Mouse (Mus musculus): ENCODE measurements around the gene Zmat5.

Zmat5 gene

GRCm38 (mm10) chr11:4737682-4738081 lies 33.2 kb downstream of the Zmat5 start:
- no peak for DNase-seq

DNA sequence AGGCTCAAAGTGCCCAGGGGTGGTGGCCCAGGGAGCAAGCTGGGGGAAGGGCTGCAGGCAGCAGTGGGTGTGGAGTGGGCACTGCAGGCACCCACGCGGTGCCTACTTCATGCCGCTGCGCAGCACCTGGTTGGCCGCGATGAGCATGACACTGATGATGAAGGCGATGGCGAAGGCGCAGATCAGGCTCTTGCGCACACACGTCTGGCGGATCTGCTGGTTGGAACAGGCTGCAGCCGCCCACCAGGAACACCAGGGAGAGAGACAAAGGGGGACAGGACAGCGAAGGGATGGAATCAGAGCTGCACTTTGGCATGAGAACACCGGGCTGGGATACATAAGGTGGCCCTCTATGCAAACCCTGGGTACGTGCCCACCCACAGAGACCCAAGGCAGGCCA lies 34.2 kb downstream of the Zmat5 start:
- peak; percentile 40 for DNase-seq

DNA sequence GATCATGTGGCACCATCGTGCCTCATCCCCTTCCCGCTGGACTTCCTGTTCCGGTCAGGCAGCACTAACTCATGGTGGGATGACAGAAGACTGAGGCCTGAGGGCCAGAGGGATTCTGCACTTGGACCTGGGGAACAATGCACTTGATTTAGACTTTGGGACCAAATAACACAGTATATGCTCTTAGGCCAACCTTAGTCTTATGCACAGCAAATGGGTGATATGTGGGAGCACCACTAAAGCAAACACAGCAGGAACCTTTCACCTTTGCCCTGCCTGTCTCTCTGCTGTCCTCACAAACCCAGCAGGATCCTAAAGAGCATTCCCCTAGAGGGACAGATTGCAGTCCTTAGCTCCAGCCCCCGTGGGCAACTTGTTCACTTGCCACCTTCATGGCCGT lies 36.3 kb downstream of the Zmat5 start:
- no peak for DNase-seq

- no peak for DNase-seq
Observed at GRCm38 (mm10) chr11:4744691-4745090, 40.2 kb downstream of the Zmat5 start.

GRCm38 (mm10) chr11:4745969-4746368 lies 41.5 kb downstream of the Zmat5 start:
- DNase-seq = no peak

DNA sequence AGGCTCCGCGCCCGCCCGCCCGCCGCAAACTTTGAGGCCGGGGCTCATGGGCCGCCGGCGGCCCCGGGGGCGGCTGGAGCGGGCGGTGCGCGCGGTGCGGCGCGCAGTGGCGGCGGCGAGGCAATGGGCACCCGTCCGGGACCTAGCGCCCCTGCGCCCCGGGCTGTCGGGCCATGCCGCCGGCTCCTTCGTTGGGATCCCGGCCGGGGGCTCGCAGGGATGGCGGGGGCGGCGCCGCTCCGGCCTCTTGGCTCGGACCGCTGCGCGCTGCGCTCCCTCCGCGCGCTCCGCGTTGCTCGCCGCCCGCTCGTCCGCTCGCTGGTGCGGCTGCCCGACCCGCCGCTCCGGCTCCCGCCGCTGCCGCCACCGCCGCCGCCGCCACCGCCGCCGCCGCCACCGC lies 42.3 kb downstream of the Zmat5 start, which contains the start of gene Cabp7:
Cabp7 (minus strand) TSS at position 46 of the 400 bp plus-strand sequence.
- no peak for DNase-seq

DNA sequence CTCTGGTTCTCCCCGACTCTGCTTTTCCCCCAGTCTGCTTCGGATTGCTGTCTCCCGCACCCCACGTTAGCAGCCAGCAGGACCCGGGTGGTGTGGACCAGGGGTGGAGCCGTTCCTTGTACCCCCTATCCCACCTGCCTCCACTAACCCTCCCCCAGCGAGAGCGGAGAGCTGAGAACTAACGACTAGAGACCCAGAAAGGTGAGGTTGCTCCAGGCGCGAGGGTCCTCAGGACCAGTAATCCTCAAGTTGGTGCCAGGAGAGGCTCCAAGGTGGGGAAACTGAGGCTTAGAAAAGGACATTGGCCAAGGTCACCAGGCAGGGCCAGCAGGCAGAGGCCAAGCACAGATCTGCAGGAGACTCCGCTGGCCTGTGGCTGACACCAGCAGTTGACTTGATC lies 42.8 kb downstream of the Zmat5 start:
- DNase-seq = no peak

- no peak for DNase-seq
Observed at GRCm38 (mm10) chr11:4750263-4750662, 45.8 kb downstream of the Zmat5 start.

- no peak for DNase-seq
Observed at GRCm38 (mm10) chr11:4752836-4753235, 48.4 kb downstream of the Zmat5 start.

DNA sequence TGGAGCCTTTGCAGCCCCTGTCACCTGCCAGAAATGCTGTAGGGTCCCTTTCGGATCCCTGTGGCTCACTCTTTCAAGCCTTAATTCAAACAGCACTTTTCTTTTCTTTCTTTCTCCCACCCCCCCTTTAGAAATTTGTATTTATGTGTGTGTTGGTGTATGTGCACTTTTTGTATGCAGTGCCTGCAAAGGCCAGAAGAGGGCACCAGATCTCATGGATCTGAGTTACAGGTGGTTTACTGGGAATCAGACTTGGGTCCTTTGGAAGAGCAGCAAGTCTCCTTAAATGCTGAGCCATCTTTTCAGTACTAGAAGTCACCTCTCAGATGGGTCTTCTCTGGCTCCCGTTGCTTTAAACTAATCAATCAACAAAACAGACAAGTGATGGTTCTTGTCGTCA lies 49.6 kb downstream of the Zmat5 start:
- DNase-seq = no peak

GRCm38 (mm10) chr11:4754867-4755266 lies 50.4 kb downstream of the Zmat5 start:
- DNase-seq = no peak

GRCm38 (mm10) chr11:4756460-4756859 lies 52.0 kb downstream of the Zmat5 start:
- DNase-seq = no peak

DNA sequence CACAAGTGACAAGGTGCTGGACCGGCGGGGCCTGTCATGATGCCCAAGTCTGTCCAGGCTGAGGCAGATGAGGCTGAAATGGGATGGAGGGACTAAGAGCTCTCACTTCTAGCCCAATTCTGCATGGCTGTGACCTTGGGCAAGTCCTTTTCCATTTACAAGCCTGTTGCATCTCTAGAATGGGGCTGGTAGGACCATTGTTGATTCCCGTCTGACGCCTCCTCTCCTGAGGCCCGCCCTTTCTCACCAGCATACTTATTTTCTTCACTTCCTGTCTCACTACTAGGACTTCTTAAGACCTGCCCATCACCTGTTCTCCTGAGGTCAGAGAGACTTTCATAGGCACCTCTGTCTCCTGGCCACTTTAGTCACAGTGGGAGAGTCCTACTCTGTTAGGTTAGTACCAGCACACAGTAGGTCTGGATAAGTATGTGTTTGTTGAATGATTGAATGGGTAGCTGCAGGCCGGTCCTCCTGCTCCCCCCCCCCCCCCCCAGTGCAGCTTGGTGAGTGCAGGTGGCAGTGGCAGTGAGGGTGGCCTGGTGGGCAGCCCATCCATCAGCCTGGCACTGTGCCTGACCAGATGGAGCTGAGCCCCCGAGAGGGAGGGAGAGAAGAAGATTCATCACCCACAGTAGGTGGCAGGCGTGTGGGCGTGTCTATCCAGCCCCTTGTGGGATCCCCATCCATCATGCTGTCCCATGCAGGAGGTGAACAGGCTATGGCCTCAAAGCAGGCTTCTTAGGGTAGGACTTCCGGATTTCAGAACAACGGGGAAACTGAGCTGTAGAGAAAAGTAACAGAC lies 52.7 kb downstream of the Zmat5 start:
- no peak for DNase-seq

GRCm38 (mm10) chr11:4757789-4758158 lies 53.3 kb downstream of the Zmat5 start:
- DNase-seq = no peak

DNA sequence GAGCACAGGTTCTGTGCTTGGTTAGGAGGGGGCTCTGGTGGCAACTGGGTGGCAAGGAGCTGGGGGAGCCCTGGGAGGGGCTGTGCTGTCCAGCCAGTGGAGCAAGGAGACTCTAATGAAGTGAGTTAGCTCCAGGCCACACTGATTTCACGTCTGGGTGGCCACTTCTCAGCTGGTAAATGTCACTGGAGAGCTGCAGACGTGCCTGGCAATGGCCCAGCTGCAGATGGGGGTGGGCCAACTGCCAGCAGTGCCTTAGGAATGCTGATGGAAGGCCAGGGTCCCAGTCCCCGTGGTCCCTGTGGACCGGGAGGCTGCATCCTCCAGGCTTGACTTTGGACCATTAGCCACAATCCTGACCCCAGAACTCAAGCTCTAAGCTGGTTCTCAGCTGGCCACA lies 56.0 kb downstream of the Zmat5 start:
- no peak for DNase-seq

DNA sequence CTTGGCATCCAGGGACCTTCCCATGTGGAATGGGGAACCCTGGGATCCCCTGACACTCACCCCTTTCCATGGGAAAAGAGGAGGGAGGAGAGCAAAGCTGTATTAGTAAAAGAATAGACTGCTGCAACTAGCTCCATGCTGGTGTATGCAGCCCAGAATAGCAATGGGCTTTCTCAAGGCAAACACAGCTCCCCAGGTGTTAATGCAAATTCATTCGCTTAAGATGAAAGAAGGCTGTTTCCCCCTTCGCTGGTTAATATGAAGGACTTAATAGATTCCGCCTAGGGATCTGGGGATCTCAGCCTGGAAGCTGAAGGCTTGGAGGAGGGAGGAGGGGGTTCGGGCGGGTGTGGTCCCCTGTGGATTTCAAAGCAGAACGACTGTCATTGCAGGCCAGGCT lies 57.5 kb downstream of the Zmat5 start:
- no peak for DNase-seq

GRCm38 (mm10) chr11:4762511-4762910 lies 58.0 kb downstream of the Zmat5 start:
- DNase-seq = no peak

GRCm38 (mm10) chr11:4763631-4764030 lies 59.2 kb downstream of the Zmat5 start:
- no peak for DNase-seq

GRCm38 (mm10) chr11:4764476-4764875 lies 60.0 kb downstream of the Zmat5 start:
- no peak for DNase-seq

DNA sequence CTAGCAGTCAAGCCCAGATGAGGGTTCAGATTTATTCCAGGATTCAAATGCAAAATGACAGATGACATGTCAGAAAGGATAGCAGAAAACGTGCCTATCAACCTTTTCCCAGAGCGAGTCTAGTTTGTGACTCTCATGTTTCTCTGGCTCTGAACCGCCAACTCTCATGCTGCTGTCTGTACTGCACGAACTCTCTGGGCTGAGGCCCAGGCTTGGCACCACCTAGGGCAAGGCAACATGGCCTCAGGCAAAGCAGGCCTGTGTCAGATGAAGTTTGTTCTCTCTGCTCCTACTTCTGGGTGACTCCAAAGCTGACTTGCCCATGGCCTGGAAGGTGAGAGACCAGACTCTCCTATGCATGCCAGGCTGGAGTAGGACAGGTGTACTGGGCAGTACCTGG lies 63.9 kb downstream of the Zmat5 start:
- no peak for DNase-seq

DNA sequence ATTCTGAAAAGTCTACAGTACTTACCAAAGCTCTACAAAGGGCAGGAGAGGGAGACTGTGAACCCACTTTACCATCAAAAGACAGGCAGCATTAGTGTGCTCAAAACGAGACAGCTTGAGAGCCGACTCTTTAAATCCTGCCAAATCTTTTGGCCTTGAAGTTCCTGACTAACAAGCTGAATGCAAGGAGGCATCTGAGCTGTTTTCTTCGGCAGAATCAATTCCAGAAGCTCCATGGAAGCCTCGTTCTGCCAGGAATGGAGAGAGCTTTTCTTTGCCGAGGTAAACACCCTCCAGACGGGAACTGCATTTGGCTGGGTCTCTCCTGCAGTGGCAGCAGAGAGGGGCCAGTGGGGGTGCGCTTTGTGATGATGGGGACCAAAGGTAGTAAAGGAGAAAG lies 64.8 kb downstream of the Zmat5 start:
- no peak for DNase-seq

GRCm38 (mm10) chr11:4769881-4770280 lies 65.4 kb downstream of the Zmat5 start:
- DNase-seq = no peak

DNA sequence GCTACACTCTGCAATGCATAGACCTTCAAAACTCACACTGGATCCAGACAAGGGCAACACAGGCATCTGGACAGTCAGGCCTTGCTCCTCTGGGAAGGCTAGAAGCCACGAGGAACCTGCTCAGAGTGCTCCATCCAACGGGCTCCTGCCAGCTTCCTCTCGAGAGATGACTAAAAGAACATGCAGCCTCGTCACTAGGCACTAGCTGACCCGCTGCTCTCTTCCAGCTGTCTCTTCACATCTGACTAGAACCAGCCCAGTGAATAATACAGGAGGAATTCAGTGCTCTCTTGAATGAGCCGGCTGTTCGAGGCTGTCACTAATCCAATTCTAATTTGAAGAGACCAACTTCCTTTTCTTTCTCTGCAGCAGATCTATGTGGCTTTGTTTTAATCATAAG lies 67.3 kb downstream of the Zmat5 start:
- DNase-seq = no peak

DNA sequence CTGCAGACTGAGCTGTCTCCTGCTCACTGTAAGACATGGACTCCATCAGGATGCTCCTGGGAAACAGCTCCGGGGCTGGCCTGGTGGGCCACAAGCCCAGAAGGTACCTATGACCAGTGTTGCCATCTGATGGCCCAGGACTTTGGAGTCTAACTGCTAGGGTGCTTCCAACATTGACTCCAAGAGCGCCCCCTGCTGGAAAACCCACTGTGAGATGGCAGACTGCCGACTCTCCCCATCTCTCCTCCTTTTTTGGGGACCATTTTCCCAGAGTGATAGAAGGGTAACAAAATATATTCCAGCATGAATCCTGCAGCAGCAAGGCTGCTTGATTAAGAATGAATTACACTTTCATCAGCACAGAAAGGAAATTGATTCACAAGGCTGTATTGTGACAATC lies 68.4 kb downstream of the Zmat5 start:
- peak; percentile 51 for DNase-seq

GRCm38 (mm10) chr11:4780927-4781326 lies 76.4 kb downstream of the Zmat5 start:
- no peak for DNase-seq

Data from right cerebral cortex, adult 18-20 months (tissue).